Mouse (Mus musculus): Measurements from ENCODE around the gene Khnyn. TPM values are rescaled to one million over a fixed set of nuclear protein-coding genes. Genes with fewer than 3 reads are reported as not detected.

Gene Khnyn
- polyA plus RNA-seq, 2 experiments = 2.4 to 7.5 TPM

GRCm38 (mm10) chr14:55878316-55878940, 6.3 kb upstream of the Khnyn start:
- Histone ChIP-seq H3K9me3 (ENCODE audit: control insufficient read depth, low read length) (no peaks in the 10 kb centered on the region), H3K27ac (no peak overlapping the region), H3K4me1 (replicated peaks; ENCODE audit: control insufficient read depth in 2 of 2, insufficient read depth in 2 of 2, low read length in 1 of 2) (peaks cover 0 to 16% of the 10 kb centered on the region in 2 experiments; a peak in 2 of 4 replicates), H3K9ac (replicated peaks) (no peak overlapping the region), H3K4me3 (ENCODE audit: insufficient read depth in 1 of 2, low read depth in 2 of 2, low read length in 2 of 2) (no peak overlapping the region), H3K4me2 (ENCODE audit: low read depth) (no peak overlapping the region), H3K36me3 (replicated peaks; ENCODE audit: control insufficient read depth, insufficient read depth, low read depth) (no peaks in the 10 kb centered on the region), H3K27me3 (ENCODE audit: control insufficient read depth, insufficient read depth, low read length) (no peaks in the 10 kb centered on the region; the same call in none of the 2 replicates)
- no peak for DNase-seq (ENCODE audit: low read depth in 3 of 3, low spot score in 3 of 3)
- ATAC-seq (ENCODE audit: insufficient read depth) = no peak
- WGBS (ENCODE audit: insufficient replicate concordance) = 5% methylated on average over 7 of the region's 7 CpGs
- no peak for TF ChIP-seq EP300 (IDR thresholded peaks at IDR 0.05; ENCODE audit: low read depth)
- no peak for TF ChIP-seq CTCF (IDR thresholded peaks at IDR 0.05; ENCODE audit: low read depth)

- DNase-seq (ENCODE audit: low read depth in 3 of 3, low spot score in 3 of 3) (peak in 1 of 3 experiments; percentile 38), ATAC-seq (ENCODE audit: insufficient read depth) (no peak)
- Histone ChIP-seq H3K4me1 (replicated peaks; ENCODE audit: control insufficient read depth in 2 of 2, insufficient read depth in 2 of 2, low read length in 1 of 2) (peaks cover 7 to 23% of the 10 kb centered on the region in 2 experiments; a peak in 3 of 4 replicates), H3K27me3 (ENCODE audit: control insufficient read depth, insufficient read depth, low read length) (no peaks in the 10 kb centered on the region; the same call in none of the 2 replicates), H3K27ac (no peak overlapping the region), H3K9me3 (ENCODE audit: control insufficient read depth, low read length) (no peaks in the 10 kb centered on the region), H3K9ac (replicated peaks) (no peak overlapping the region), H3K4me2 (ENCODE audit: low read depth) (no peak overlapping the region), H3K4me3 (ENCODE audit: insufficient read depth in 1 of 2, low read depth in 2 of 2, low read length in 2 of 2) (no peak overlapping the region), H3K36me3 (replicated peaks; ENCODE audit: control insufficient read depth, insufficient read depth, low read depth) (no peaks in the 10 kb centered on the region)
- WGBS (ENCODE audit: insufficient replicate concordance) = 12% methylated on average over 1 of the region's 1 CpGs
- TF ChIP-seq CTCF (IDR thresholded peaks at IDR 0.05; ENCODE audit: low read depth) (peak; percentile 88), EP300 (IDR thresholded peaks at IDR 0.05; ENCODE audit: low read depth) (no peak)
Observed at GRCm38 (mm10) chr14:55879623-55880022, 5.1 kb upstream of the Khnyn start.

- Histone ChIP-seq H3K4me2 (ENCODE audit: low read depth) (no peak overlapping the region), H3K27me3 (ENCODE audit: control insufficient read depth, insufficient read depth, low read length) (no peaks in the 10 kb centered on the region; the same call in none of the 2 replicates), H3K4me3 (ENCODE audit: insufficient read depth in 1 of 2, low read depth in 2 of 2, low read length in 2 of 2) (no peak overlapping the region), H3K36me3 (replicated peaks; ENCODE audit: control insufficient read depth, insufficient read depth, low read depth) (no peaks in the 10 kb centered on the region), H3K9me3 (ENCODE audit: control insufficient read depth, low read length) (no peaks in the 10 kb centered on the region), H3K27ac (no peak overlapping the region), H3K4me1 (replicated peaks; ENCODE audit: control insufficient read depth in 2 of 2, insufficient read depth in 2 of 2, low read length in 1 of 2) (peaks cover 10 to 23% of the 10 kb centered on the region in 2 experiments), H3K9ac (replicated peaks) (no peak overlapping the region)
- DNase-seq (ENCODE audit: low read depth in 3 of 3, low spot score in 3 of 3) (no peak), ATAC-seq (ENCODE audit: insufficient read depth) (no peak)
- TF ChIP-seq CTCF (IDR thresholded peaks at IDR 0.05; ENCODE audit: low read depth) (no peak), EP300 (IDR thresholded peaks at IDR 0.05; ENCODE audit: low read depth) (no peak)
- WGBS (ENCODE audit: insufficient replicate concordance) = 43% methylated on average over 8 of the region's 8 CpGs
Observed at GRCm38 (mm10) chr14:55880982-55881381, 3.8 kb upstream of the Khnyn start.

GRCm38 (mm10) chr14:55882171-55882641, 2.5 kb upstream of the Khnyn start:
- Histone ChIP-seq H3K27ac (no peak overlapping the region), H3K36me3 (replicated peaks; ENCODE audit: control insufficient read depth, insufficient read depth, low read depth) (peaks cover 2% of the 10 kb centered on the region; the same call in 1 of the 2 replicates), H3K9ac (replicated peaks) (no peak overlapping the region), H3K4me2 (ENCODE audit: low read depth) (no peak overlapping the region), H3K9me3 (ENCODE audit: control insufficient read depth, low read length) (no peaks in the 10 kb centered on the region), H3K4me1 (replicated peaks; ENCODE audit: control insufficient read depth in 2 of 2, insufficient read depth in 2 of 2, low read length in 1 of 2) (peaks cover 13 to 23% of the 10 kb centered on the region in 2 experiments), H3K4me3 (ENCODE audit: insufficient read depth in 1 of 2, low read depth in 2 of 2, low read length in 2 of 2) (no peak overlapping the region), H3K27me3 (ENCODE audit: control insufficient read depth, insufficient read depth, low read length) (no peaks in the 10 kb centered on the region; the same call in none of the 2 replicates)
- ATAC-seq (ENCODE audit: insufficient read depth) = peak; percentile 33
- WGBS (ENCODE audit: insufficient replicate concordance) = 38% methylated on average over 6 of the region's 6 CpGs
- DNase-seq (ENCODE audit: low read depth in 3 of 3, low spot score in 3 of 3) = peak in 2 of 3 experiments; percentile 35
- TF ChIP-seq EP300 (IDR thresholded peaks at IDR 0.05; ENCODE audit: low read depth) = no peak
- no peak for TF ChIP-seq CTCF (IDR thresholded peaks at IDR 0.05; ENCODE audit: low read depth)

- Histone ChIP-seq H3K4me2 (ENCODE audit: low read depth) (no peak overlapping the region), H3K36me3 (replicated peaks; ENCODE audit: control insufficient read depth, insufficient read depth, low read depth) (peaks cover 11% of the 10 kb centered on the region), H3K27ac (no peak overlapping the region), H3K27me3 (ENCODE audit: control insufficient read depth, insufficient read depth, low read length) (no peaks in the 10 kb centered on the region), H3K9ac (replicated peaks) (no peak overlapping the region), H3K4me1 (replicated peaks; ENCODE audit: control insufficient read depth in 2 of 2, insufficient read depth in 2 of 2, low read length in 1 of 2) (peaks cover 13 to 19% of the 10 kb centered on the region in 2 experiments), H3K9me3 (ENCODE audit: control insufficient read depth, low read length) (no peaks in the 10 kb centered on the region), H3K4me3 (ENCODE audit: insufficient read depth in 1 of 2, low read depth in 2 of 2, low read length in 2 of 2) (no peak overlapping the region)
- no peak for ATAC-seq (ENCODE audit: insufficient read depth)
- TF ChIP-seq CTCF (IDR thresholded peaks at IDR 0.05; ENCODE audit: low read depth) (no peak), EP300 (IDR thresholded peaks at IDR 0.05; ENCODE audit: low read depth) (no peak)
- 80% methylated on average over 13 of the region's 13 CpGs for WGBS (ENCODE audit: insufficient replicate concordance)
- DNase-seq (ENCODE audit: low read depth in 3 of 3, low spot score in 3 of 3) = no peak
Observed at GRCm38 (mm10) chr14:55883149-55883661, 1.5 kb upstream of the Khnyn start.
